Mouse (Mus musculus): ENCODE measurements at regions not wholly inside any gene's neighbourhood (a gene's known extent, or its start where the extent isn't known, plus 50 kb on each side); places are given as distances from the start of the nearest gene placed in this dataset.

DNA sequence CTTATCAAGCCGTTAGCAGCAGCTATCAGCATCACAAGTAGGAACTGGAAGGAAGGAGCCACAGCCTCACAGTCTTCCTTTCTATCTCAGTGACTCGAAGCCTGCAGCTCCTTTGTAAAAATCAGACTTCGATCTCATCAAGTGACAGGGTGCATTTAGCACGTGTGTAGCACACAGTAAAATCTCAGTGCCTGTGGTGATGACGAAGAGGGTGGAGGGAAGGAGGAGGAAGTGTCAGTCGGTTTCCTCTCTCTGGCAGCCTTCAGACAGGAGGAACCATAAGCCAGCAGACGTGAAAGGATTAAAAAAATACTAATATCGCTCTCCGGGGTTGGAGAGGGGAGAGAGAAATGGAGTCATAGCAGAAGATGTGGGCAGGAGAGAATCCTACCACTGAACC lies 538.5 kb upstream of the Adam5 start:
- TF ChIP-seq CTCF (IDR thresholded peaks at IDR 0.05; ENCODE audit: borderline replicate concordance, insufficient read depth, low read length) = no peak
- TF ChIP-seq POLR2A (IDR thresholded peaks at IDR 0.05; ENCODE audit: low read depth, low read length) = no peak

Data from embryonic fibroblast, embryonic 13.5 days (primary cell).